Mouse (Mus musculus) liver, adult 2 months (tissue): Measurements from ENCODE around the gene Kcnh4.

ENCODE experiments used
- CTCF ChIP-seq: fragments of 200-500 bp; IDR thresholded peaks from 2 replicates; pipeline ENCODE4 v1.5.1; 2011; ENCODE audit warnings: low read depth, low read length, control low read depth
- POLR2A ChIP-seq: fragments of 200-500 bp; IDR thresholded peaks from 2 replicates; pipeline ENCODE4 v1.6.1; 2011; ENCODE audit warnings: low read length, control low read depth; ENCODE audit not compliant: insufficient read depth; ENCODE audit errors: extremely low read depth

DNA sequence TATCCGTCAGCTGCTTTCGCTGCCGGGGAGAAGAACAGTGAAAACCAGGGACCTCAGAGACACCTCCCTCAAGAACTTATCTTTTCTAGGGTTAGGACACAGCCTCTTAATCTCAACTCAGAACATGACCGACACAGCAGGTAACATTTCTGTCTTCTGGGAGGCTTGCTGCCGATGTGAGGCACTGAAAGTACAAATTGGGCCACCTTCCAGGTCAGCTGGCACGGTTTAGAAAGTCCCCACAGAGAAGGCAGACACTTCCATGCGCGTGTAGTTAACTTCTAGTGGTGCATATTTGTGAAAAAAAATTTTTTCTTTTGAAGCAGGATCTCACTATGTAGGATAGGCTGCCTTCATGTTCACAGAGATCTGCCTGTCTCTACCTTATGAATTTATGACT lies 24.5 kb upstream of the Kcnh4 start:
- TF ChIP-seq CTCF: no peak
- TF ChIP-seq POLR2A: no peak
